Mouse (Mus musculus) kidney, adult 8-10 months (tissue): ENCODE measurements around the gene Lactb.

Experiments used
- DNase-seq, 2 experiments: peaks; one replicate each; pipeline ENCODE4 v3.0.0; 2022

Gene Lactb

DNA sequence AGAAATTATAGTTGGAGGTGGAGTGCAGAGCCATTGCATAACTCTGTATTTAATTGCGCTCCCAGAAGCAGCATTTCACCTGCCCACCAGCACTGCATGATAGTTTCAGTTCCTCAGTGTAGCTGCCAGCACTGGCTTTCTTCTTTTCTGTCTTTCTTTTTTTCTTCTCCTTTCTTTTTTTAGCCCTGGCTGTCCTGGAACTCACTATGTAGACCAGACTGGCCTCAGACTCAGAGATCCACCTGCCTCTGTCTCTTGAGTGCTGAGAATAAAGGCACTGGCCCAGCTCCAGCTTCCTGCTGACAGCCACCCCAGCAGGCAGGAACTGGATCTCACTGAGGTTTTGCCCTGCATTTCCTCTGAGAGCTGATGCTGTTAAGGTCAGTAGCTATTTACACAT is 2.7 kb upstream of the Lactb start:
- no peak for DNase-seq

DNA sequence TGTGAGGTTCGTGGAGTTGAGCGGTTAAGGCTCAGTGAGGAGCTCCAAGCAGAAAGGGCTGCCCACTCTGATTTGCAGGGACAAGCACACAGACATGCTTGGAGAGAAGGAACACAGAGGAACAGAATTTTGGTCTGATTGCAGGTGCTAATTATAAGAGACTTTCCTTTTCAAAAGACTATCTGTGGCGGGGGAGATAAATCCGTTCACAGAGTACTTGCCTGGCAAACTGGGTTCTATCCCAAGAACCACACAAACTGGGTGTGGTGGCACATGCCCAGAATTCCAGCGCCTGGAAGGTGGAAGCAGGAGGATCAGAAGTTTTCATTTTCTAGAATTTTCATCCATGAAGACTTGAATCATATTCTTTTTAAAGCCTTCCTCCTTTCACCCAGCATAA is 1.8 kb upstream of the Lactb start:
- DNase-seq: no peak

DNA sequence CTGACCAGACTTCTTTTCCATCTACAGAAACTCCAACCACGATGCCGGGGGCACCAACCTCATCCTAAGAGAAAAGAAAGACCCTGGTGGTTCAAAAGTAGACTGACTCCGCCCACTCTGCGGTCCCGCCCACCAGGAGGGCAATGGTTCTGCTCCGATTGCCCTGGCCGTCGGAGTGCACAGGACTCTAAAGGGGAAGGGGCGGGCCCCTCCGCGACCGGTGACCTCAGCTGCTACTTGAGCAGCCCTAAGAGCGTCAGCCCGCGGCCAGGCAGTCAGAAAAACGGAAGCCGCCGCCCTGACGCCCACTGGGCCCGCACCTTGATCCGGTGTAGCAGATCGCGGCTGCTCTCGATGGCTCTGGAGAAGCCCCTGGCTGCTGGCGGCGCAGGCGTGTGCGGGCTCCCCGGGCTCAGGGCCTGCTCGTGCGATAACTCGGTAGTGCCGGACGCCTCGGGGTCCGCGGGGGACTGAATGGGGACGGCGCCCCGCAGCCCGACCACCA is 511 bp downstream of the Lactb start:
- peak; percentile 84 to 91 for DNase-seq

DNA sequence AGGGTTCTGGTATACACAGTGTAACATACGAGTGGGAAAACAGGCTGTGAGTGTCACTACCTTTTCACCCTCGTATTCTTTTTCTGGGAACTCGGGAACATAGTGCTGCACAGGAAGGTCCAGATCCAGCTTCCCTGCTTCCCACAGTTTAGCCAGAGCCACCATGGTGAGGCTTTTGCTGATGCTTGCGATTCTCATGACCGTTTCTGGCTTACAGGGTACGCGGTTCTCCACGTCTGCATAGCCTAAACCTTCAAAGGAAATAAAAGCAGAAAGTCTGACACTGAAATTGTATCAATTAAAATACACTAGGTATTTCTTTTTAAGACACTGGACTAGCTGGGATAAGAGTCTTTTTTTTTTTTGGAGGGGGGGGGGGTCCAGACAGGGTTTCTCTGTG is 4.2 kb downstream of the Lactb start:
- DNase-seq: no peak

DNA sequence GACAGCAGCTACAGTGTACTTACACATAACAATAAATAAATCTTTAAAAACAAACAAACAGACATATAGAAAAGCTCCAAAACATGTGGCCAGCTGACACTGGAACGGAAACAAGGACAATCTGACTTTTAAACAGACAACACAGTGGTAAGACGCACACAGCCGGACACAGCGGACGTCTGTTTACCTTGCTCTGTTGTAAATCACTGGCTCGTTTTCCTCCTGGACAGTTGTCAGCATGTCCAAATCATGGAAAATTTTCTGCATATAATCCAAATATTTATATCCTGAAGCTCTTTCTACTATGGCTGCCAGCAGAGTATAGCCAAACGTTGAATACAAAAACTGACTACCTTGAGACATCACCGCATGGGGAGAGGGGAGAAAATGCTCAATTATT is 7.8 kb downstream of the Lactb start:
- DNase-seq: no peak

DNA sequence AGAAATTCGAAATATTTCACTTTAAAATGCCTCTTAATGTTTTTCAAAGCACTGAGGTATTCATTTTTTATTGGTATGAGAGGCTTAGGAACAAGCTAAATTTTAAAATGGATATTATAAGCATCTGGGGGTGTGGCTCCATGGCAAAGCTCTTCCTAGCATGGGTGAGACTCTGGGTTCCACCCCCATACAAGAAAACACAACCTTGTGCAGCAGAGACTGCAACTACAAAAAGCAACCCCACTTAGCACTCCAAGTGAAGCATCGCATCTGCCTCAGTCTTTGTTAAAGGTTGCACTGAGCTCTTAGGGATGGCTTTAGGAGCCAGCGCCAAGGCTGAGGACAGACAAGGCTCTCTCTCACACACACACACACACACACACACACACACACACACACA is 13.8 kb downstream of the Lactb start:
- no peak for DNase-seq

DNA sequence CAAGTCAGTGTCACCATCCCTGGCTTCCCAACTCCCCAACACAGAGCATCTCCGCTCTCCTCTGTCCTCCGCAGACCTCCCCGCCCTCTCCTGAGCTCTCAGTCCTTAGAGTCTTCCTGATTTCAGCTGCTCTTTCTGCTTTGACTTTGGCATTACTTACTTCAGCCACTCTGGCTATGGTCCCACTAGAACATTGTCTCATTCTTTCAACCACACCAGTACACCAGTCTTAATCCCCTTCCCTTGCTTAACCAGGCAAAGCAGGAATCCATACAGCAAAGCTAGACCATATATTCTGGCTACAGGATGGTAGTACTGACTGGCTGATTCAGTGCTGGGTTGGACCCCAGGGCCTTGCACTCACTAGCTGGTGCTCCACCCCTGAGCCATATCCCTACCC is 17.8 kb downstream of the Lactb start:
- no peak for DNase-seq

DNA sequence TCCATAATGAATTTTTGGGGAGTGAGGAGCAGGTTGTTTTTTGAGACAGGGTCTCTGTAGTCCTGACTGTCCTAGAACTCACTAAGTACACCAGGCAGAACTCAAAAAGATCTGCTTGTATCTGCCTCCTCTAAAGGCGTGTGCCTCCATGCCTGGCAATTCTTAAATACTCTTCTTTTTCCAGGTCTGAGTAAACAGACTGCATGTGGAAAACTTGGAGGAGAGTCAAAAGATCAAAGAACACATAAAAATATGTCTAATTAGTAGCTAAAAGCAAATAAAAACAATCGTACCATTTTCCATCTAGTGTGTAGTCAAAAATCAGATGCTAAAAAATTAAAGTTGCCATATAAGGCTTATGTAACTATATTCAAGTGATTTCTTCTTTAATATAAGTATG is 22.4 kb downstream of the Lactb start:
- no peak for DNase-seq

DNA sequence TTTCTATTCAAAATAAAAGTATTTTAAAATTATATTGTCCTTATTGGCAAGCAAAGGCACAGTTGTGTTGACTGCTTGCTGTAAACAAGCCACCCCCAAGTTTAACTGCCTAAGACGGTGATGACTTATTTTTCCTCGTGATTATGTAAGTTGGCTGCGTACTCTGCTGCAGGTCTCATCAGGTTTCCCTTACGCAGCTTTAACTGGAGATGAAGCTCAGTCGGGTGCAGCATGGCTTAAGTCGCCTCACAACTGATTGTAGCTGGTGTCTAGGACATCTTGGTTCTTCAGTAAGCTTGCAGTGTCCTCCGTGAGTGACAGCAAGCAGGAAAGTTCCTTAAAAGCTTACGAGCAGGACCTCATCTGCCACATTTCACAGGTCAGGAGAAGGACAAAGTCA is 23.0 kb downstream of the Lactb start:
- DNase-seq: peak; percentile 25 to 34

DNA sequence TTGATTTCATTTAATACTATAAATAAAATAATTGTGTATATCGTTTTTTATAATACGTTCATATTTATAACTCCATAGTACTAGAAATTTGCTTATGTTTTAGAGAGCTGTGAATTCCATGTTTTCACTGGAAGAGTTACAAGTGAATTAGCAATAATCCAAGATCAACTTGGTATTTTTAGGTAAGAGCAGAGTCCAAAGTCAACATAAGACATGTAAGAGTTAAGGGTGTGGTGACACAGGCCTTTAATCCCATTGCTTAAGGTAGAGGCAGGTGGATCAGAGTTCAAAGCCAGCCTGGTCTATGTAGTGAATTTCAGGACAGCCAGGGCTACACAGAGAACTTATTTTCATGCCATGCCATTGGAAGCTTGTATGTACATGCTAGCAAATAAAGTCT is 26.7 kb downstream of the Lactb start:
- DNase-seq: no peak

DNA sequence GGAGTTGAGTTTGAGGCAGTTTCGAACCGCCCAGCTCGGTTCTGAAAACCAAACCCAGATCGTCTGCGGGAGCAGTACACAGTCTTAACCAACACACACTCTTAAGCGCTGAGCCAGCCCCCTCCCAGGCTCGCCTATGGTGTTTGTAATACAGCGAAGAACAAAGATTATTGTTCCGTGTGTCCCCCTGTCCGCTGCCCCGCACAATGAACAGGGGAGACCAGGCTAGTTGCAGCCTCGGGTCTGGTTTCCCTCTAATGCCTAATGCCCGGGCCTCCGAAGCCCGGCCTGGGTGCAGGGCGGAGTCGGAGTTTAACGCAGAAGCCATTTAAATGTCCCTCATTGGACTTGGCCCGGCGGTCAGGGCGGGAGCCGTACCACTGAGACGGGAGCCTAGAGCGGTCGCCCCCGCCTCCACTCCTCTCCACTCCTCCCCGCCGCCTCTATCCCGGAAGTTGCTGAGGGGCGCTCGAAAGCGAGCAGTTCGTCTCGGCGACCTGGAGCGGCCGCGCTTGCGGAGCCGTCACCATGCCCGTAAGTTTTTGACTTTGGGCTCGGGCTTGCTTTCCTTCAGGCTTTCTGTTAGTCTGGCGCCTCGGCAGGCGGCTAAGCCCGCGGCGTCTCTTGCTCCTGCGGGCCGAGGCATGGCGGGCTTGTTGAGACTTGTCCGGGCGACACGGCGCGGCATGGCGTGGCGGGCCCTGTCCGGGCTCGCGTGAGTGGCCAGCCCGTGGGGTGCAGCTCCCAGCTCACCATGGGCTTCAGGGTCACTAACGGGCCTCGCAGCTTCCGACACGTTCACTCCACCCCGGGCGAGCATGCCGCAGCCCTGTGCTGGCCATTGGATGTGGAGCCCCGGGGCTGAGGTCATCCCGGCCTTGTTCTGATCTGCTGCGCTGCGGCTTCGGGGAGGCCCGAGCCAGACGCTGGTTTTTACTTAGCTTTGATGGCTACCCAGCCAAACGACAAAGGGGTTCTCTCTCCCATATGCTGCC is 29.3 kb downstream of the Lactb start, which contains the start of gene Rps27l:
Rps27l (plus strand) TSS at position 440 of the 995 bp plus-strand sequence.
- peak; percentile 95 to 96 for DNase-seq

DNA sequence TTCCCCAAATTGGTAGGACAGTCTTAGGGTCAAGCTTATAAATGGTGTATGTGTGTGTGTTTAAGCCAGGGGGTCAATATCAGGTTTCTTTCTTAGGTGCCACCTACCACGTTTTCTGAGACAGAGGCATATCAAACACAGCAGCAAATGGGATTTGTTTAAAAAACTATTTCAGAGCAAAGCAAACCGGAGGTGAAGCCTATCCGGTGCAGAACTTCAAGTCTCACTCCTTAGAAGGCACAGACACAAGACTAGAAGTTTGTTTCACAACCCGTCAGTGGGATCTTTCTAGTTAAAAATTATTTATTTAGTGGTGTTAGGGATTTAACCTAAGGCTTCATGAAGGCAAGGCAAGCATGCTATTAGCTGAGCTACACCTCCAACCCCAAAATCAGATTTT is 30.1 kb downstream of the Lactb start:
- DNase-seq: no peak

DNA sequence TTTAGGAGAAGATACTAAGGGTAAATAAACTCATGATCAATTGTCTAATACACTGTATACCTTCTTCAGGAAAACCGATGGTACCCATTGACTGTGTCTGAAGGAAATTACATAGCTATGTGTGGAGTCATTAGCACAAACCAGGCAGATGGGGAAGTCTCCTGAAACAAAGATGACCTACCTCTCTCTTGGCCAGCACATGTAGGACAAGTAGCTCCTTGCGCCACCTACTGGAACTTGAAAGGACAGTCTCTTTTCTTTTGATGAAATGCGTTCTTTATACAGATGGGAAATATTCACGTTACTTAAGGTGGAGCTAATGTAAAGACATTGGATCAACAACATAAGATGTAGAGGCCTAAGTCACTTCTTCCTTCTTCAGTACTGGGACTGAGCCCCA is 36.4 kb downstream of the Lactb start:
- peak; percentile 27 to 41 for DNase-seq

DNA sequence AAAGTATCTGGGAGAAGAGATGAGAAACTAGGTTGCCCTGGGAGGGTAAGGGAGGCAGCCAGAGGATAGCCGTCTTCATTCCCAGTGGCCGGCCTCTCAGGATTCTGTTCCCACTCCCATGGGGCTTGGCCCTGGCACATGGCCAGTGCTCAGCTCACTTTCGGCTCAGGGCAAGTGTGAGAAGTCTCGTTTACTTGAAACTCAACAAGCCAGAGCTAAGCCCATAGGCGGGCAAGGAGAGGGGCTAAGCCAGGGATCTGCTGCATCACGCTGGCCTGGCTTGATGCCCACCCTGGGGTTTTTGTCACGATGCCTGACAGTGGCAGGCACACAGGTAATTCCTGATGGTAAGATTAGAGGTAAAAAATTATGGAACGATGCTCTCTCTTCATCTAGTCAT is 37.8 kb downstream of the Lactb start:
- DNase-seq: peak in 1 of 2 experiments; percentile 15

DNA sequence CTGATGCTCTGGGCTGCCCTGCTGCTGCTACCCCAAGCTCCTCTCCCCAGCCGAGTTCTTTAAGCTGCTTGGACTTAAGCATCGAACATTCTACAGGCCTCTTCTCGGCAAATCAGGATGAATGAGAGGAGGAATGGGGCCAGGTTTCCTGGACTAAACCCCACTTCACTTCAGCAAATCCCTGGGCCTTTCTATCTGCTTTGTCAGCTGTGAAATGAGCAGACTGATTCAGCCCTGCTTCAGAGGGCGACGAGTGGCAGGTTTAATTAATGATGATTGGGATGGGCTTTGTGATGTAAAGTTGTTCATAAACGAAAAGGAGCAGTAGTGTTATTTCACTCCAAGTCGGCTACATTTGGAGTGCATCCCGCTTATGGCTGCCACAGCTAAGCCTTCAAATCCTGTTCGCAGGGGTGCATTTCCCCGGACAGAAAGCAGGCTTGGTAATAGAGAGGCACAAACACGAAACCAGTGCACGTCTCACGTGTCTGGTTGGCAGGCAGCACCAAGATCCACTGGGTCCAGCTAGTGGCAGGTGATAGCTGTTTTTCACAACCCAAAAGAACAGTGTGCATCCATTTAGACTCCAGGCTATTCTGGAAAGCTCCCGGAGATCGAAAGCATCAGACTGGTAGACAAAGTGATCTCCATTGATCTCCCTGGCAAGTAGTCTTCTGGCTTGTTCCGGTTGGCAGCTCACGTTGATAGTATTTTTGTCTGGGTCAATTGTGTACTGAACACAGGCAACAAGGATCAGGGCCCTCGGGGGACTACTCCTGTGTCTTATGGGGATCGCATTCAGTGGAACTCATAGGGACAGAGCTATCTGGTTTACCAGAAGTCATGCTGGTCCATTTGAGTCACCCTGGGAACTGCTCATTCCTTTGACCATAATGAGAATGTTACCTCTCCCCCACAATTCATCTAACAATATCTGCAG is 41.1 kb downstream of the Lactb start:
- DNase-seq: no peak

DNA sequence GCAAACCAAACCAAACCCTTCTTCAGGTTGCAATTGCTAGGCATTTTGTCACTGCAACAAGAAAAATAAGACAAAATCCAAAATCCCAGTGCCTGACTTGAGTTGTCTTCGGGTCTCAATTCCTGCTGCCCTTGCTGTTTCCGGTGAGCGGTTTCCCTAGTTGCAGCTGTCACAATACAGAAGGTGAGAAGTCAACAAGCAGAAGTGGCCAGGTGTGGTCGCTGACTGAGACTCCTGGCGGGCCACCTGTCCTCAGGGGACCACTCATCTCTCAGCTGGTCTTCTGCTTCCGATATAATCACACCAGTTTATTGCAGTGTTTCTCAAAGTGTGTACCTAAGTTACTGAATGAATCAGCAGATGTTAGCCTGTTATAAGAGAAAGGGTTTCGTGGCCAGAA is 44.9 kb downstream of the Lactb start:
- DNase-seq: no peak

DNA sequence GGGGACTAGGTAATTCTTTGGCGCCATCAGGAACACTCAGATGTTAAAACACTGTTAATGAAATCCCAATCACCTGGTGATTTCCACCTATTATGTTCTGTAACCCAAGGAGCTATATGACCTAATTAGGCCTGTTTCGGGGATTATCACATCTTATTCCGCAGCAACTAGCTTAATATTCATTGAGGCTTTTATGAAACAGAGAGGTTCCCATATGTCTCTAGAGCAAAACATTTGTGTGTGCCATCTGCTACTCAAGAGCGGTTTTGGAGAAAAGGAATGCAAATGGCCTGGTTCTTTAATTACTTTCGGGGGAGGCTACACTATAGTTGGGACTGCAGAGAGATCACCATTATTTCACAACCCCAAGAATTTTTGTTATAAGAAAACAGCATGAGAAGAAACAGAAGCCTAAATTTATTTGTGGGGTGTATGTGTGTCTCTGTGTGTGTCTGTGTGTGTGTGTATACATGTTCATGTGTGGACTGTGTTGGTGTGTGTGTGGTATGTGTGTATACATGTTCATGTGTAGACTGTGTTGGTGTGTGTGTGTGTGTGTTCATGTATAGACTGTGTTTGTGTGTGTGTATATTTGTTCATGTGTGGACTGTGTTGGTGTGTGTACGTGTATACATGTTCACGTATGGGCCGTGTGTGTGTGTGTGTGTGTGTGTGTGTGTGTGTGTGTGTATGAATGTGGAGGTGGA is 47.4 kb downstream of the Lactb start:
- DNase-seq: no peak

DNA sequence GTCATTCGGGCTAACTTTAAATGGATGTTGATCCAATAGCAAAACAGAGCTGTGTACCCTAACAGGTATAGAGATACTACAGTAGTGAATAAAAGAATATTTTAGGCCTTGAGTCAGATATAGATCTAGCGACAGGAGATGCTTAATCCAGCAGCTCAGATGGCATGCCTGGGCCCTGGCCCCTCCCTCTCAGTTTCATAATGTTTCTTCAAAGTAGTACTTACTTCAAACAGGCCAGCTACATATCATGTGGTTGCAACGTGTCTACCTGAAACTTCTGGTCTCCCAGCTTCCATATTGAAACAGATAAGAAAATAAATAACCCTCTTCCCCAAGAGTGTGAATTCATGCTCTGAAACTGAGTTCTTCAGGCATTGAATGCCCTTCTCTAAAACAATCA is 49.4 kb downstream of the Lactb start:
- DNase-seq: no peak

DNA sequence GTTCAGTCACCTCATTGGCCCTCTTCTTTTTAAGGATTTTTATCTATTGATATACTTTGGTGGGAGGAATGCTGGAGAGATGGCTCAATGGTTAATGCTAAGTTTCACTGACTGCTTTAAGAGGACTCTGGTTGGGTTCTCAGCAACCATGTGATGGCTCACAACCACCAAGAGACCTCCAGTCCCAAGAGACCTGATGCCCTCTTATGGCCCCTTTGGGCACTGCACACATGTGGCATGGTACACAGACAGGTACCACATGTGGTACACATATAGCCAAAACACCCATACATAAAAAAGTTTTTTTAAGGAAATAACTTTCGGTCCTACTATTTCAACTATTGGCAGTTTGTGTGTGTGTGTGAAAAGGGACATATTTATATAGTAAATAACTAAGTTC is 53.2 kb downstream of the Lactb start:
- peak in 1 of 2 experiments; percentile 16 for DNase-seq

DNA sequence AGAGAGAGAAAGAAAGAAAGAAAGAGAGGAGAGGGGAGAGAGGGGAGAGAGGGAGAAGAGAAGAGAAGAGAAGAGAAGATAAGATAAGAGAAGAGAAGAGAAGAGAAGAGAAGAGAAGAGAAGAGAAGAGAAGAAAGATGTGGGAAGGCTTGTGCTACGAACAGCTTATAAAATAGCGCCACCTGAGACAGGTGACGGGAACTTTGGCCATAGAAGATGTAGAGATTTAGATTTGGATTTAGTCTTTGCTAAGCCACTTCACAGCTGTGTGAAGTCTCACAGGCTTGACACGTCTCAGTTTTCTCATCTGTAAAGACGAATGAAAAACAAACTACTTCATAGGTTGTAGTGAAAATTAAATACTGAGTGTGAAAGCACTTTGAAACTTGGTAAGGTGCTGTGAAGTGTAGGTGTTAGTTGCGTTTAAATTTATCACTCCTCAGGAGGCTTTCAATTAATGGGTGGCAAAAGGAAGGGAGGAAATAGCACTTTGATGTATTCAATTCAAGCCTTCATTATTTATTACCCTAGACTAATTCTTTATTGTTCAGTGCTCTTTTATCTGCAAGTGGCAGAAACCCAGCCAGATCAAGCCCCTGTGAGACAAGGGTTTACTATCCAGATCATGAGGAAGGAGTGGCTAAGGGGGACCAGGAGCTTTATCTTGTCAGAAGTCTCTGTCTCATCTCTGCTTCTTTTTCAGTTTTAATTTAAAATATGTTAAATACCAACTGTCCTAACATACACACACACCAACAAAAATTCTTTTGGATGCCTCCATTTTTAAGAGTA is 54.6 kb downstream of the Lactb start:
- DNase-seq: no peak

DNA sequence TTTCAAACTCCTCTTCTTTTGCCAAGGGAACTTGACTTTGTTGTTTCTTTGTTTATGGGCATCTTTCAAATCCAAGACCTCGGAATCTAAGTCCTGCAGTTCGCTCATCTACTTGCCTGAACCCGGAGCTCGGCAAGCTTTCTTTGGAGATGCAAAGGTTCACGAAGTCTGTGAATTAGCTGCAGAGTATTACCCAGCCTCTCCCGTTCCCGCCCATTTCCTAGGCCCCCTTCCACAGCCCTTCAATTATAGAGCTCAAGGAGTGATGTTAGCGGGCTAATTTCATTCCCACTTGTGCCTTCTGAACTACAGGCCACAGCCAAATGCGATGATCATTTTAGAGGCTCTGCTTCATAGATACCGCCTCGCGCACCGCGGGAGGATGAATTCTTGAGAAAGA is 55.3 kb downstream of the Lactb start:
- peak; percentile 10 to 24 for DNase-seq
